Mouse (Mus musculus) heart, postnatal 0 days (tissue): ENCODE results near the gene Sectm1b.

Experiments used
- CTCF ChIP-seq: IDR thresholded peaks from 2 replicates; pipeline ENCODE4 v1.5.1; 2016; ENCODE audit warnings: antibody characterized with exemption, control low read depth, low read depth
- EP300 ChIP-seq: IDR thresholded peaks from 2 replicates; pipeline ENCODE4 v1.6.1; 2016; ENCODE audit warnings: antibody characterized with exemption, low read depth

DNA sequence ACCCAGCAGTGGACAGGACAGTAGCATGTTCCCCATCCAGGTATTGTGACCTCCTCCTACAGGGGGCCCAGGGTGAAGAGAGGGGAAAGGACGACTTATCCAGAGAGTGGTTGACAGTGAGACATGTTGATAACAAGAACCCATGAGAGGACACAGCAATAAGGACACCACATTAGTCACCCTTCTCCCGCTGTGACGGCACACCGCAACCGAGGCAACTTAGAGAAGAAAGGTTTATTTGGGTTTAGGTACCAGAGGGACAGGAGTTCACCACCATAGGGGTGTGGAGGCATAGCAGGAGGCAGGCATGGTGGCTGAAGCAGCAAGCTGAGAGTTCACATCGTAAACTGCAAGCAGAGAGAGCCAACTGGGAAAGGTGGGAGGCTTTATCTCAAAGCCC lies 57.2 kb downstream of the Sectm1b start:
- TF ChIP-seq CTCF (no peak), EP300 (no peak)
